Mouse (Mus musculus): ENCODE results near the gene Sae1. TPM values are rescaled to one million over a fixed set of nuclear protein-coding genes. Genes with fewer than 3 reads are reported as not detected.

The Sae1 gene
- polyA plus RNA-seq, 1 experiment from 2014 or later: 434 TPM

DNA sequence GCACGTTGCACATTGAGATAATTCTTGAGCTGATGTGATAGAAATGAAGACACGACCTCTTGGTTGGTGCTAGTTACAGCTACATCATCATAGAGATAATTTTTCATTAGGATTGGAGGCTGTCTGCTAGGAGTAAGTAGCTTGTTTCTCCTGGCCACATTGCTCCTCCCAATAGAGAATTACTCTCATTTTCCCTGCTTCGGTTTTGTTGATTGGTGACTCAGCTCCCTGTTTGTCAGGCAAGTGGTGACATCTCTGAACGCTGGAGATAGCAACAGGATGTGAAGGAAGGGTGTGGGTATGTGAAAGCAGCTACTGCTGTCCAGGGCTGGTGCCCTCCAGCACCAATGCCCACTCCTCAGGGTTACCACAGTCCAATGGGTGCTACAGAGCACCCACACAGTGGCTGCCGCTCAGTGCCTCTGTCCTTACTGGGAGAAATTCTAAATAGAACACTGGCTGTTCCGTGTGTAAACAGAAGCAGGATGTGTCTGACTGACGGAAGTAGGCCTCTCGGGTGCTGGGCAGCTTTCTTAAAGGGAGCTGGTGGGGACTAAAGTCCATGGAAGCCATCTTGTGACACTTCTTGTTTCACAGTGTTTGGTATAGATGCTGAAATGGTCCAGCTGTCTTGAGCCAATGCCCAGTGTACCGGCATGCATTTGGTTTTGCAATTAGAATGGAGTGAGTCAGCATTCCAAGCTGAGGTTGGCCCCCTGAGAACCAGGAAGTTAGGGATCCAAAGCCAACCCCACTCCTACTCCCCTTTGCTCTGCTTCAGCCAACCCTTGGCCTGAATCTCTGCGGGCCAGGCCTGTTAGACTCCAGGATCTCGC, 18.1 kb upstream of the Sae1 start:
- Histone ChIP-seq H3K36me3 (ENCODE audit: control insufficient read depth, insufficient read depth, low read length) (no peaks in the 10 kb centered on the region), H3K4me2 (ENCODE audit: low read depth, severe bottlenecking) (no peak overlapping the region), H3K27me3 (ENCODE audit: control insufficient read depth, insufficient read depth, low read length) (no peaks in the 10 kb centered on the region), H3K27ac (replicated peaks; ENCODE audit: low read depth, low read length) (no peak overlapping the region), H3K9ac (ENCODE audit: low read length) (no peak overlapping the region), H3K9me3 (ENCODE audit: control insufficient read depth, low read length) (no peaks in the 10 kb centered on the region), H3K4me3 (ENCODE audit: low read depth, low read length) (no peak overlapping the region), H3K4me1 (ENCODE audit: control insufficient read depth, insufficient read depth, low read length) (peaks cover 6% of the 10 kb centered on the region; the same call in 1 of the 2 replicates)
- DNase-seq (ENCODE audit: low spot score): no peak
- no peak for ATAC-seq (ENCODE audit: insufficient number of reproducible peaks, low FRiP score, low TSS enrichment, low read depth)
- WGBS: 78% methylated on average over 11 of the region's 11 CpGs

DNA sequence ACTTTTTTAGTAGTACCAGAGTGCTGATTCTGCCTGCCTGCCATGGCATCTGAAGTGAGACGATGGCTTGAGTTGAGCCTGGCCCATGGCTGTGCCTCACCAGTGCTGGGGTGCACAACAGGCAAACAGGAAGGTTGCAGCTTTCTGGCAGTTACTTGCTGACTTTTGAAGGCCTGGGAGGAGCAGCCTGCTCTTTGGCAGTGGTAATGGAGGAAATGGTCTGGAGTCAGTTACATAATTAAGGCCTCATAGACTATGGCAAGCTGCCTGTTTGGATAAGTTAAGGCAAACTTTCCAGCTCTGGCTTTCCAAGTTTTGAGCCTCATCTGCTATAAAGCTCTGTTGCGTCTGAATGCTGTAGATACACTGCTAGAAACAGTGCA, 17.5 kb upstream of the Sae1 start:
- no peak for ATAC-seq (ENCODE audit: insufficient number of reproducible peaks, low FRiP score, low TSS enrichment, low read depth)
- no peak overlapping the region for H3K4me2 ChIP-seq (ENCODE audit: low read depth, severe bottlenecking)

DNA sequence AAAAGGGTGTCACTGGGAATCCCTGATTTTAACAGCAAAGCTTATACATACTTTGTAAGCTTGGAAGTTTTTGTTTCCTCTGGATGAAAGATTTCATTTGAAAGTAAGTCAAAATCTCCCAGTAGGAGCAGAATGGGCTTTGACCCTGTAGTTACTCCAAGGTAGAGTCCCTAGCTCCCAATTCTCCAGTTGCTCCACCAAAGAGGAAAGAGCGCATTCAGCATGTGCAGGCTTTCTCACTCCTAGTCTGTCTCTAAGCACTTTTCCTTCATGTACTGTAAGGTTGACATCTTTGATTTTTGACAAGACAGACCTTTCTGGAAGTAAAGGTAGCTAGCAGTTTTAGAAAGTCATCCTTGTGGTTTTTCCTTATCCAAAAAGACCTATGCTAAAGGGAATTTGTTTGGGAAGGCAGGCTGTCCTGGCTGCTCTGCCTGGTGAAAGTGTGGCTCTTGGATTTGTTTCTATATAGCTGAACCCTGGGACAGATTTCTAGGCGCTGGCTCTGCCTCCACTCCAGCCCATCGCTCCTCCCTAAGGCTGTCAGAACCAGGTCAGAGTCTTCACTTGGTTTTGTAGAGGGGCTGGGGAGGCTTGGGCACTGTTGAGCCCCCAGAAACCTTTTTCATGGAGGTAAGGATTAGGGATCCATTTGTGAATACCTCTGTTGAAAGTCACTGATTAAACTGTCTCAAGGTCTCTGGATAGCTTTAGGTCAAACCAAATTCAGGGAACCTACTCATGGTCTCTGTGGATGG, 16.9 kb upstream of the Sae1 start:
- H3K4me3 ChIP-seq (ENCODE audit: low read depth, low read length): no peak overlapping the region
- H3K4me1 ChIP-seq (ENCODE audit: control insufficient read depth, insufficient read depth, low read length): peaks cover 6% of the 10 kb centered on the region; the same call in 1 of the 2 replicates
- WGBS: 93% methylated on average over 3 of the region's 3 CpGs
- ATAC-seq (ENCODE audit: insufficient number of reproducible peaks, low FRiP score, low TSS enrichment, low read depth) (no peak), DNase-seq (ENCODE audit: low spot score) (no peak)
- H3K9me3 ChIP-seq (ENCODE audit: control insufficient read depth, low read length): no peaks in the 10 kb centered on the region
- H3K36me3 ChIP-seq (ENCODE audit: control insufficient read depth, insufficient read depth, low read length): no peaks in the 10 kb centered on the region
- no peaks in the 10 kb centered on the region for H3K27me3 ChIP-seq (ENCODE audit: control insufficient read depth, insufficient read depth, low read length)
- H3K27ac ChIP-seq (replicated peaks; ENCODE audit: low read depth, low read length): no peak overlapping the region
- H3K9ac ChIP-seq (ENCODE audit: low read length): no peak overlapping the region
- no peak overlapping the region for H3K4me2 ChIP-seq (ENCODE audit: low read depth, severe bottlenecking)

More for the DNA sequence above, 17.5 kb upstream of the Sae1 start:
- Histone ChIP-seq H3K4me1 (ENCODE audit: control insufficient read depth, insufficient read depth, low read length) (peaks cover 6% of the 10 kb centered on the region; the same call in 1 of the 2 replicates), H3K36me3 (ENCODE audit: control insufficient read depth, insufficient read depth, low read length) (no peaks in the 10 kb centered on the region), H3K27ac (replicated peaks; ENCODE audit: low read depth, low read length) (no peak overlapping the region), H3K27me3 (ENCODE audit: control insufficient read depth, insufficient read depth, low read length) (no peaks in the 10 kb centered on the region), H3K9ac (ENCODE audit: low read length) (no peak overlapping the region), H3K4me3 (ENCODE audit: low read depth, low read length) (no peak overlapping the region), H3K9me3 (ENCODE audit: control insufficient read depth, low read length) (no peaks in the 10 kb centered on the region)
- 76% methylated on average over 2 of the region's 2 CpGs for WGBS
- DNase-seq (ENCODE audit: low spot score): no peak

DNA sequence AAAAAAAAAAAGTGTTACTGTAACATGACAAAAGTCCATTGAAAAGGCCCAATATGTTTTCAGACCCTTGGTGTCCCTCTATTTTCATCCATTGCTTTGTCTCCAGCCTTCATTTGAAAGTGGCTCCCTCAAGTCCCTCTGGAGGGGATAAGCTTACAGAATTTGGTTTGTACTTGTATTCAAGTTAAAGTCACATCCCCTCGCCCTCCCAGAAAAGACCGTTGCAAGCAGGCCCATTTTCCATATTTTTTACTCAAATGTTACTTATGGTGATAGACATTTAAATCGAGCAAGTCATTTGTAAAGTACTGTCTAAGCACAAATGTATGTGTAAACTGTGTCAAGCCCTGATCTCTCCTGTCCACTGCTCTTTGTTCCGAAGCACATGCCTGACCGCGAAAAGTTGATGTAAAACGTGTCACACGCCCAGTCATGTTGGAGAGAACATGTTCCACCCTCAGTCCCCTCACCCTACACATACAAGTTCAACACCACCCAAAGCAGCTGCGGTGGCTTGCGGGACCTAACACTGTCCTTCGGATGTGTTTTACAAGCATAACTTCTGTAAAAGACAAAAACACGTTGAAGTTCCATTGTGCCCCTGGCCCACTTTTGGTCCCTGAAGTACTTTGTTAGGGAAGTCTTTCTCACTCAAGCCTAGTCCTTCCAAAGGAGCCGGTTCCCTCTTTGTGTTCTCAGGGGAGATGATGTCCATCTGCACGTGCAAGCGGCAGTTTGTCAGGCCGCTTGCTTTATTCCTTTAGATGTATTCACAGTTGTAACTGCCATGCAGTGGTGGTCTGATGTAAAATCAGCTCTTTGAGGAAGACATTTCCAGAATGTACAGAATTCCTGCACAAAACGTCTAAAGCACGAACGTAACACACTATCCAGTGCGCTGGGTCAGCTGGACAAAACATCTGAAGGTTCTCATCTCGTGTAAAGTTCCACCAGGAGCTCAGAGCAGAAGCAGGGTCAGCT, 15.7 kb upstream of the Sae1 start:
- ATAC-seq (ENCODE audit: insufficient number of reproducible peaks, low FRiP score, low TSS enrichment, low read depth) (no peak), DNase-seq (ENCODE audit: low spot score) (peak; percentile 41)
- no peak overlapping the region for H3K27ac ChIP-seq (replicated peaks; ENCODE audit: low read depth, low read length)
- no peaks in the 10 kb centered on the region for H3K27me3 ChIP-seq (ENCODE audit: control insufficient read depth, insufficient read depth, low read length)
- H3K36me3 ChIP-seq (ENCODE audit: control insufficient read depth, insufficient read depth, low read length): no peaks in the 10 kb centered on the region
- H3K4me1 ChIP-seq (ENCODE audit: control insufficient read depth, insufficient read depth, low read length): peaks cover 6% of the 10 kb centered on the region; the same call in 1 of the 2 replicates
- peak overlapping the region; percentile 89 for H3K4me3 ChIP-seq (ENCODE audit: low read depth, low read length)
- WGBS: 64% methylated on average over 21 of the region's 21 CpGs
- H3K9ac ChIP-seq (ENCODE audit: low read length): peak overlapping the region; percentile 100
- H3K4me2 ChIP-seq (ENCODE audit: low read depth, severe bottlenecking): peak overlapping the region; percentile 87
- H3K9me3 ChIP-seq (ENCODE audit: control insufficient read depth, low read length): no peaks in the 10 kb centered on the region

DNA sequence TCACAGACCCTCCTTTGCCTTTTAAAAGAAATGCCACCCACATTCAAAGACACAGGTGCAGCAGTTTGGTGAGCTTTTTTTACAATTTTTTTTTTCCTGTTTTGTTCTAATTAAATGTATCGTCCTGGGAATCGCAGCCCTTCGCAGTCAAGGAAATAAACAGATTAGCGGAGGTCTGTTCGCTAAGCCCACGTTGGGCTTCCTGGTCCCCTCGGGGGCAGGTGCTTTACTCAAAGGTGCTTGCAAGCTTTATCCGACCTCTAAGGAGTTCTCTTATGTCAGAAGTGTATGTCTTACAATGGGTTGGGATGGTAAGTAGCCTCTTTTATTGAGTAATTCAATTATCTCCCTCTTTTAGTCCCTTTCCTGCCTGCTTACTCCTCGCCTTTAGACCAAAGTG, 14.8 kb upstream of the Sae1 start:
- H3K9ac ChIP-seq (ENCODE audit: low read length): peak overlapping the region; percentile 100
- DNase-seq (ENCODE audit: low spot score) (no peak), ATAC-seq (ENCODE audit: insufficient number of reproducible peaks, low FRiP score, low TSS enrichment, low read depth) (no peak)
- H3K27ac ChIP-seq (replicated peaks; ENCODE audit: low read depth, low read length): peak overlapping the region; percentile 100
- no peaks in the 10 kb centered on the region for H3K9me3 ChIP-seq (ENCODE audit: control insufficient read depth, low read length)
- peaks cover 6% of the 10 kb centered on the region; the same call in 1 of the 2 replicates for H3K4me1 ChIP-seq (ENCODE audit: control insufficient read depth, insufficient read depth, low read length)
- peak overlapping the region; percentile 87 for H3K4me2 ChIP-seq (ENCODE audit: low read depth, severe bottlenecking)
- peak overlapping the region; percentile 89 for H3K4me3 ChIP-seq (ENCODE audit: low read depth, low read length)
- WGBS: 4% methylated on average over 9 of the region's 9 CpGs
- no peaks in the 10 kb centered on the region for H3K36me3 ChIP-seq (ENCODE audit: control insufficient read depth, insufficient read depth, low read length)
- no peaks in the 10 kb centered on the region for H3K27me3 ChIP-seq (ENCODE audit: control insufficient read depth, insufficient read depth, low read length)

DNA sequence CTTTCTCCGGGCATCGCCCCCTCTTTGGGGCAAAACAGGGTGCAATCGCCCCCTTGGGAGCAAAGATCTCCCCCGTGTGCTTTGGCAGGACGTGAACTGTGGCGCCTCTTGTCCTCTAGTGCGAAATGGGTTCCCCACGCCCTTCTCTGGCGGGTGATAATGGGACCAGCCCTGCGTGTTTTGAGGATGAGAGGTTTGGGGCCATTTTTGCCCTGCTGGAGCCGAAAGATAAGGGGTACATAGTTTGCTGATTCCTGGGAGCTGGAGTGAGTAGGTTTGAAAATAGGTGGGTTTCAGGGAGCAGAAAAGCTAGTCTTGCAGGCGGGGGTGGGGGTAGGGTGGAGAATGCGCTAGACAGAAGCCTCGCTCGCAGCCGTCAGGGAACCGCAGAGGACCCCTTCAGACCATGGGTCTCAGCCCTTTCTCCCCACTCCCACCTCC, 14.4 kb upstream of the Sae1 start:
- DNase-seq (ENCODE audit: low spot score) (peak; percentile 62), ATAC-seq (ENCODE audit: insufficient number of reproducible peaks, low FRiP score, low TSS enrichment, low read depth) (no peak)
- Histone ChIP-seq H3K4me2 (ENCODE audit: low read depth, severe bottlenecking) (peak overlapping the region; percentile 87), H3K9ac (ENCODE audit: low read length) (peak overlapping the region; percentile 100), H3K27ac (replicated peaks; ENCODE audit: low read depth, low read length) (peak overlapping the region; percentile 100), H3K9me3 (ENCODE audit: control insufficient read depth, low read length) (no peaks in the 10 kb centered on the region), H3K4me3 (ENCODE audit: low read depth, low read length) (peak overlapping the region; percentile 89), H3K4me1 (ENCODE audit: control insufficient read depth, insufficient read depth, low read length) (peaks cover 6% of the 10 kb centered on the region; the same call in 1 of the 2 replicates), H3K27me3 (ENCODE audit: control insufficient read depth, insufficient read depth, low read length) (no peaks in the 10 kb centered on the region), H3K36me3 (ENCODE audit: control insufficient read depth, insufficient read depth, low read length) (no peaks in the 10 kb centered on the region)
- WGBS: under 1% methylated on average over 17 of the region's 17 CpGs

GRCm38 (mm10) chr7:16400689-16401611, 13.3 kb upstream of the Sae1 start, which contains the start of gene Zc3h4:
Gene Zc3h4, plus strand, starts transcription at chr7:16400910.
- WGBS: under 1% methylated on average over 50 of the region's 85 CpGs
- Histone ChIP-seq H3K27ac (replicated peaks; ENCODE audit: low read depth, low read length) (peak within 1 kb of the TSS; percentile 100), H3K4me1 (ENCODE audit: control insufficient read depth, insufficient read depth, low read length) (peaks cover 6% of the 10 kb centered on the region; the same call in 1 of the 2 replicates), H3K4me3 (ENCODE audit: low read depth, low read length) (peak within 1 kb of the TSS; percentile 89), H3K9me3 (ENCODE audit: control insufficient read depth, low read length) (no peaks in the 10 kb centered on the region), H3K36me3 (ENCODE audit: control insufficient read depth, insufficient read depth, low read length) (no peaks in the 10 kb centered on the region), H3K4me2 (ENCODE audit: low read depth, severe bottlenecking) (peak within 1 kb of the TSS; percentile 87), H3K27me3 (ENCODE audit: control insufficient read depth, insufficient read depth, low read length) (no peaks in the 10 kb centered on the region), H3K9ac (ENCODE audit: low read length) (peak within 1 kb of the TSS; percentile 100)
- peak; percentile 94 for DNase-seq (ENCODE audit: low spot score)
- ATAC-seq (ENCODE audit: insufficient number of reproducible peaks, low FRiP score, low TSS enrichment, low read depth): peak; percentile 31

Data from limb, embryonic 11.5 days (tissue).